Mouse (Mus musculus) small intestine, adult 2 months (tissue): ENCODE data around the gene Poldip3. TPM values are rescaled to one million over a fixed set of nuclear protein-coding genes. Genes with fewer than 3 reads are reported as not detected.
A peak's percentile ranks its signal among the peaks of the same experiment; 100 is the strongest.

Experiments
- H3K27ac ChIP-seq: fragments of 200-500 bp; 2 replicates; pipeline ENCODE4 v1.5.1; 2012; ENCODE audit warnings: low read depth, low read length, control low read depth, inconsistent platforms; ENCODE audit not compliant: insufficient read depth
- H3K27me3 ChIP-seq: fragments of 200-500 bp; 2 replicates; pipeline ENCODE4 v1.6.1; 2012; ENCODE audit warnings: mild to moderate bottlenecking, moderate library complexity, low read length, inconsistent platforms; ENCODE audit not compliant: control insufficient read depth, insufficient read depth
- H3K36me3 ChIP-seq: fragments of 200-500 bp; 2 replicates; pipeline ENCODE4 v1.6.1; 2012; ENCODE audit warnings: mild to moderate bottlenecking, low read length, control low read depth, inconsistent platforms; ENCODE audit not compliant: control insufficient read depth, insufficient read depth
- H3K4me1 ChIP-seq: fragments of 200-500 bp; 2 replicates; pipeline ENCODE4 v1.6.1; 2012; ENCODE audit warnings: low read length, inconsistent platforms, mixed read lengths; ENCODE audit not compliant: control insufficient read depth, insufficient read depth, insufficient read length
- H3K4me3 ChIP-seq: fragments of 200-500 bp; 2 replicates; pipeline ENCODE4 v1.5.1; 2012; ENCODE audit warnings: low read depth, mild to moderate bottlenecking, control low read depth, inconsistent platforms, low read length, moderate library complexity
- CTCF ChIP-seq: fragments of 200-500 bp; IDR thresholded peaks from 2 replicates; pipeline ENCODE4 v1.5.1; 2012; ENCODE audit warnings: low read depth, mild to moderate bottlenecking, control low read depth, inconsistent platforms, low read length, moderate library complexity, mixed read lengths; ENCODE audit not compliant: insufficient replicate concordance, insufficient read length; ENCODE audit errors: extremely low read depth
- POLR2A ChIP-seq: fragments of 200-500 bp; IDR thresholded peaks from 2 replicates; pipeline ENCODE4 v1.6.1; 2012; ENCODE audit warnings: low read depth, mild to moderate bottlenecking, control low read depth, inconsistent platforms, low read length, moderate library complexity
- WGBS: fragments of 180-500 bp; shearing (Covaris S2); methylation state at CpG from one replicate; pipeline ENCODE4 v1.1.7; 2018; 5-methylcytosine and 5-hydroxymethylcytosine counted together
- polyA plus RNA-seq: library from polyadenylated mRNA; depleted of rRNA; stranded (reverse); fragments of >200 nt; gene quantifications from 2 replicates; pipeline ENCODE4 v1.2.3, GENCODE M21; 2012

Poldip3 gene
- polyA plus RNA-seq, 1 experiment, result 46.7 TPM

- H3K36me3 ChIP-seq, result peaks cover 43% of the 10 kb centered on the region
- no peak overlapping the region for H3K4me3 ChIP-seq
- 70% methylated on average over 5 of the region's 5 CpGs for WGBS
- H3K4me1 ChIP-seq, result peaks cover 7% of the 10 kb centered on the region; the same call in 1 of the 2 replicates
- no peak overlapping the region for H3K27ac ChIP-seq
- TF ChIP-seq POLR2A (no peak), CTCF (no peak)
- H3K27me3 ChIP-seq, result no peaks in the 10 kb centered on the region
Observed at GRCm38 (mm10) chr15:83124625-83125024, 24.6 kb downstream of the Poldip3 start.

DNA sequence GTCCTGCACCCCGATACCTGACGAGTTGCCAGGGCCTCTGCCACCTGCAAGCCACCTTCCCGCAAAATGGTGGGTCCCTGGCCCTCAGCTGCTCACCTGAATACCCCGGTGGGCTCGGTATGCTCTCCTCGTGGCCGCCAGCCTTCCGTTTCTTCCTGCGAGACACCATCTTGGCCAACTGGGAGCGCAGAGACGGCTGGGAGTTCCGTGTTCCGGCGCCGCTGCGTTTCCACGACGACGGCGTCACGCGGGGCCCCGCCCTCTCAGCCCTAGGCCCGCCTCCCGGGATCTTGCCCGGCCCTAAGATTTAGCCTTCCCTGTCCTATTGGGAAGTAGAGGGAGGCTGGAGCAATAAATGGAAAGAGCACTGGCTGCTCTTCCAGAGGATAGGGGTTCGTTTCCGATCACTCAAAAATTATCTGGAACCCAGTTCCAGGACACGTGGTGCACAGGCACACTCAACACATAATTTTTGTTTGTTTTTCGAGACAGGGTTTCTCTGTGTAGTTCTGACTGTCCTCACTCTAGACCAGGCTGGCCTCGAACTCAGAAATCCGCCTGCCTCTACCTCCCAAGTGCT, 26.5 kb downstream of the Poldip3 start, which contains the start of gene Rrp7a:
TSS of gene Rrp7a (minus strand) at position 236 of the 580 bp plus-strand sequence.
- Histone ChIP-seq H3K36me3 (peaks cover 39% of the 10 kb centered on the region), H3K4me1 (peaks cover 7% of the 10 kb centered on the region; the same call in 1 of the 2 replicates), H3K4me3 (peak within 1 kb of the TSS; percentile 99), H3K27me3 (no peaks in the 10 kb centered on the region), H3K27ac (peak within 1 kb of the TSS; percentile 40; the same call in 1 of the 2 replicates)
- TF ChIP-seq CTCF, result no peak
- TF ChIP-seq POLR2A, result no peak
- 4% methylated on average over 32 of the region's 32 CpGs for WGBS

DNA sequence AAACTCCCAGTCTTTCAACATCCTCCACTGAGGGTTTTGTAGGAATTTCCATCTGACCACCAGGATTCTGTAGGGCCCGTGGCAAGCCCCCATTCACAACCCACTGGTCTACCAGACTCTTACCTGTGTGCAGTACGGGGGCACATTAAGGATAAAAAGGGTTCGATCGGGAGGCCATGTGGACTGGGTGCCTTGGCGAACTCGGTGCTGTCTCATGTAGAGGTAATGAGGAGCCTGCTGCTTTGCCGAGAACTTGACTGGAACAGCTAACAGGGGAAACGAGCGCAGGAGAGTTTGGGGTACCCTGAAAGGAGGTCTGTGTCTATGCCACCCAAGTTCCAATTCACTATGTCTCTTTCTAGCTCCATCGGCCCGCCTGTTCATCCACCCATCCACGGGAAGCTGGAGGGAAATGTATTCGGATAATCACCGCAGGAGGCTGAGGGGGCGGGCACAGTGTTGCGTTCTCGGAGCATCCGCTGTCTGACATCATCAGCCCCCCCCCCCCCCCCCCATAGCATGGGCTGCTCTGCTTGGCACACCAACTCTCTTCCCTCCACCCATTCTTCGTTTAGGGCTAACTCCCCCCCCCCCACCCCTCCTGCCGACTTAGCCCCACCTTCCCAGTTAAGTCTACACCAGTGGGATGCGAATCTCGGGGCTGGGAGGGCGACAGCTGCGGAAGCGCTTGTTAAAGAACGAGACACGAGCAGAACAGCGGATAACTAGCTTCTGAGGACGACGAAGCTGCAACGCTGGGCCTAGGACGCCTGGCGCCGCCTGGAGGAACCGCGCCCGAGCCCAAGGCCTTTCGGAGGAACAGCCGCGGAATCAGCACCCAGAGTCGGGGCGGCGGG, 27.2 kb downstream of the Poldip3 start:
- TF ChIP-seq CTCF (no peak), POLR2A (no peak)
- Histone ChIP-seq H3K27ac (peak overlapping the region; percentile 40; the same call in 1 of the 2 replicates), H3K4me1 (peaks cover 7% of the 10 kb centered on the region; the same call in 1 of the 2 replicates), H3K36me3 (peaks cover 38% of the 10 kb centered on the region), H3K4me3 (peak overlapping the region; percentile 99), H3K27me3 (no peaks in the 10 kb centered on the region)
- 1% methylated on average over 43 of the region's 43 CpGs for WGBS

- Histone ChIP-seq H3K36me3 (peaks cover 44% of the 10 kb centered on the region), H3K27me3 (no peaks in the 10 kb centered on the region), H3K4me1 (peaks cover 4% of the 10 kb centered on the region; the same call in 1 of the 2 replicates), H3K27ac (no peak overlapping the region), H3K4me3 (no peak overlapping the region)
- 33% methylated on average over 7 of the region's 7 CpGs for WGBS
- TF ChIP-seq CTCF, result peak; percentile 49; the same call in 1 of the 2 replicates
- TF ChIP-seq POLR2A, result no peak
Observed at GRCm38 (mm10) chr15:83118360-83118759, 30.8 kb downstream of the Poldip3 start.

DNA sequence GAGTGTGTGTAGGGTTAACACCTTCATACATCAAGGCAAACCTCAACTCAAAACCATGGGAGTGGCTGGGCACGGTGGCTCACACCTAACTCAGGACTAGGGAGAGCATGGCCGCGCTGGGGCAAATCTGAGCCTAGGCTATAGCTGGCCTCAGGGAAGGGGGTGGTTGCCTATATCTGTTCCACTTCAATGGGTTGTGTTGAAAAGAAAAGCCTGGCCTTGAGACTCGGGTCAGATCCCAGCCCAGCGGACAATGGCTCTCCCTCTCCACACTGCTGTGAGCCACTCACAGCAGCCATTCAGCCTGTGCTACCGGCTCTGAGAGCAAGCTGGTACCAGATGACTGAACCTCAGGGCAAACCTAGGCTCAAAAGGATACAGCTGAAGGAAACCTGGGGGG, 34.1 kb downstream of the Poldip3 start:
- Histone ChIP-seq H3K4me3 (no peak overlapping the region), H3K36me3 (peaks cover 43% of the 10 kb centered on the region), H3K27ac (no peak overlapping the region), H3K27me3 (no peaks in the 10 kb centered on the region), H3K4me1 (no peaks in the 10 kb centered on the region)
- TF ChIP-seq CTCF (no peak), POLR2A (no peak)
- WGBS, result 78% methylated on average over 6 of the region's 6 CpGs

GRCm38 (mm10) chr15:83114106-83114505, 35.1 kb downstream of the Poldip3 start:
- Histone ChIP-seq H3K4me3 (no peak overlapping the region), H3K36me3 (peaks cover 41% of the 10 kb centered on the region), H3K4me1 (no peaks in the 10 kb centered on the region), H3K27me3 (no peaks in the 10 kb centered on the region), H3K27ac (no peak overlapping the region)
- 76% methylated on average over 9 of the region's 9 CpGs for WGBS
- TF ChIP-seq CTCF (no peak), POLR2A (no peak)

DNA sequence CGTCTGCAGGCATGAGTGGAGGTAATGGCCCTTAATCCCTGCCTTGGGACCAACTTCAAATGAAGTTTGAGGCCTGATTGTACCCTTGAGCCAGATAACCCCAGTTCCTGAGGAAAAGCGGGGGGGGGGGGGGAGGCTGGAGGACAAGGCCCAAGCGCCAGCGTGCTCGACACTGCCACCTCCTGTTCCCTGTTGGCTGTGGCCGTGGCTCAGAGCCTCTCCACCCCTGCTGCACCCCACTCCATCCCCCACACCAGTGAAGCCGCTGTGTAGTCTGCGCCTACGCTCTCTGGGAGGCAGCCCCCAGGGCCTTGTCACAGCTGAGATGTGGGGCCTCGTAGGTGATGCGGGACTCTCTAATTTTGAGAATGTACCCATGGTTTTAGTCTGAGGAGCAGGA, 36.3 kb downstream of the Poldip3 start:
- peak; percentile 65 for TF ChIP-seq CTCF
- no peak for TF ChIP-seq POLR2A

More for the DNA sequence above, 36.3 kb downstream of the Poldip3 start:
- 20% methylated on average over 11 of the region's 11 CpGs for WGBS
- Histone ChIP-seq H3K4me1 (no peaks in the 10 kb centered on the region), H3K27me3 (no peaks in the 10 kb centered on the region), H3K36me3 (peaks cover 37% of the 10 kb centered on the region), H3K4me3 (no peak overlapping the region), H3K27ac (no peak overlapping the region)
